Mouse (Mus musculus) cortical plate, adult 2 months (tissue): ENCODE measurements at regions not wholly inside any gene's neighbourhood (a gene's known extent, or its start where the extent isn't known, plus 50 kb on each side); places are given as distances from the start of the nearest gene placed in this dataset.

Experiments
- H3K27ac ChIP-seq: fragments of 200-500 bp; 2 replicates; pipeline ENCODE4 v1.5.1; 2012; ENCODE audit warnings: low read length, control low read depth, inconsistent platforms; ENCODE audit not compliant: insufficient read depth
- H3K4me1 ChIP-seq: fragments of 200-500 bp; 2 replicates; pipeline ENCODE4 v1.6.1; 2011; ENCODE audit warnings: low read length; ENCODE audit not compliant: control insufficient read depth, insufficient read depth
- H3K4me3 ChIP-seq: fragments of 200-500 bp; 2 replicates; pipeline ENCODE4 v1.5.1; 2011; ENCODE audit warnings: mild to moderate bottlenecking, low read length, control low read depth; ENCODE audit not compliant: insufficient read depth
- CTCF ChIP-seq: fragments of 200-500 bp; IDR thresholded peaks from 2 replicates; pipeline ENCODE4 v1.5.1; 2011; ENCODE audit warnings: mild to moderate bottlenecking, control low read depth, low read length; ENCODE audit not compliant: insufficient read depth; ENCODE audit errors: extremely low read depth
- POLR2A ChIP-seq: fragments of 200-500 bp; IDR thresholded peaks from 2 replicates; pipeline ENCODE4 v1.6.1; 2011; ENCODE audit warnings: mild to moderate bottlenecking, low read length, control low read depth; ENCODE audit not compliant: insufficient read depth; ENCODE audit errors: extremely low read depth

- Histone ChIP-seq H3K27ac (no peak overlapping the region), H3K4me3 (no peak overlapping the region), H3K4me1 (no peaks in the 10 kb centered on the region)
- no peak for TF ChIP-seq CTCF
- TF ChIP-seq POLR2A = no peak
Measured at GRCm38 (mm10) chr11:63583321-63583720, 338.8 kb downstream of the Hs3st3b1 start.

GRCm38 (mm10) chr11:63585216-63585869, 336.7 kb downstream of the Hs3st3b1 start:
- Histone ChIP-seq H3K4me1 (no peaks in the 10 kb centered on the region), H3K4me3 (no peak overlapping the region), H3K27ac (no peak overlapping the region)
- TF ChIP-seq POLR2A = no peak
- no peak for TF ChIP-seq CTCF

- Histone ChIP-seq H3K4me1 (no peaks in the 10 kb centered on the region), H3K4me3 (no peak overlapping the region), H3K27ac (no peak overlapping the region)
- TF ChIP-seq CTCF (no peak), POLR2A (no peak)
Measured at GRCm38 (mm10) chr11:63620220-63620619, 301.9 kb downstream of the Hs3st3b1 start.

GRCm38 (mm10) chr11:63630336-63630735, 291.8 kb downstream of the Hs3st3b1 start:
- no peak overlapping the region for H3K4me3 ChIP-seq
- peaks cover 1% of the 10 kb centered on the region; the same call in 1 of the 2 replicates for H3K4me1 ChIP-seq
- H3K27ac ChIP-seq = no peak overlapping the region
- TF ChIP-seq CTCF = no peak
- TF ChIP-seq POLR2A = no peak

DNA sequence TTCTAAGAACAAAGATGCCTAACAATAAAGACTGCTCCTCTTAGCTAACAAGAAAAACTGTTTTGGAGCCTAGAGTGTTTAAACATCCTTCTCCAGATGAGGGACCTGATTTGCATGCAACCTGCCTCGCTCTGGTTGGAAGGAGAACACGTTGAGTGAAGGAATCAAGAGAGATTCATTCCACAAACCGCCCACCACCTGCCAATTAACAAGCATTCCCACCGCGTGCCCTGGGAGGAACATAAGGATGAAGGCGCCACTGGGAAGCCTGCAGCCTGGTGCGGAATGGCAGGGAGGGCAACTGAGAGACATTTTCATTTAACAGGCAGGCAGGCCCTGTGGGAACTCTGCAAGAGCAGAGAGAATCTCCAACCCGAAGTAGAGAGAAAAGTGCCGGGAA, 265.0 kb downstream of the Hs3st3b1 start:
- no peak overlapping the region for H3K4me3 ChIP-seq
- H3K4me1 ChIP-seq = no peaks in the 10 kb centered on the region
- H3K27ac ChIP-seq = no peak overlapping the region
- TF ChIP-seq POLR2A (no peak), CTCF (no peak)

GRCm38 (mm10) chr11:63665268-63665934, 256.7 kb downstream of the Hs3st3b1 start:
- Histone ChIP-seq H3K27ac (no peak overlapping the region), H3K4me3 (no peak overlapping the region), H3K4me1 (no peaks in the 10 kb centered on the region)
- TF ChIP-seq CTCF (no peak), POLR2A (no peak)

- H3K4me1 ChIP-seq = no peaks in the 10 kb centered on the region
- H3K4me3 ChIP-seq = no peak overlapping the region
- TF ChIP-seq CTCF (no peak), POLR2A (no peak)
- H3K27ac ChIP-seq = no peak overlapping the region
Measured at GRCm38 (mm10) chr11:63670477-63670876, 251.6 kb downstream of the Hs3st3b1 start.

DNA sequence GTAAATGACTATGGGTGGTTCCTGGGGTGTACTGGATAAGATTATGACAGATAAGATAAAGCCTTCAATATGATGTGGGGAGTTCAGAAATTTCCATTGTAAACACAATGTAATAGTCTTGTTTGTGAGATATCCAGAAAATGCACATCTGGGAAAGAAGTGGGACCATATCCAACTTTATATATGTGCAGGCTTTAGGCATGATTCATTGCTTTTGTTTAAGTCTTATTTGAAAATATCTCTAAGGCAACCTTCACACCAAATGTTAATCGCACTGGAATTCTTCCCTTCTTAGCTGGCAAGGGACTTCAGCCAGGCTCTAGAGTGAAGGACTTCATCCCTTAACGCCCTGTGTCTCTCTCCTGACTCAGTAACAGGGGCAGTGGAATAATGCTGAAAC, 250.3 kb downstream of the Hs3st3b1 start:
- no peak for TF ChIP-seq POLR2A
- TF ChIP-seq CTCF = no peak
- H3K27ac ChIP-seq = no peak overlapping the region

GRCm38 (mm10) chr11:63677921-63678320, 244.2 kb downstream of the Hs3st3b1 start:
- no peak overlapping the region for H3K27ac ChIP-seq
- H3K4me1 ChIP-seq = no peaks in the 10 kb centered on the region
- H3K4me3 ChIP-seq = no peak overlapping the region
- TF ChIP-seq POLR2A = no peak
- no peak for TF ChIP-seq CTCF

More for the DNA sequence above, 250.3 kb downstream of the Hs3st3b1 start:
- H3K4me3 ChIP-seq = no peak overlapping the region
- no peaks in the 10 kb centered on the region for H3K4me1 ChIP-seq

GRCm38 (mm10) chr11:63678382-63678905, 243.6 kb downstream of the Hs3st3b1 start:
- H3K27ac ChIP-seq = no peak overlapping the region
- no peaks in the 10 kb centered on the region for H3K4me1 ChIP-seq
- H3K4me3 ChIP-seq = no peak overlapping the region
- TF ChIP-seq POLR2A = no peak
- TF ChIP-seq CTCF = no peak
